Mouse (Mus musculus): ENCODE data around the gene Hap1.
"Not testable (repeated sequence)": the region's sequence is repeated elsewhere in the genome, so short reads cannot be mapped to it uniquely, and the experiment has no call there.

The Hap1 gene

DNA sequence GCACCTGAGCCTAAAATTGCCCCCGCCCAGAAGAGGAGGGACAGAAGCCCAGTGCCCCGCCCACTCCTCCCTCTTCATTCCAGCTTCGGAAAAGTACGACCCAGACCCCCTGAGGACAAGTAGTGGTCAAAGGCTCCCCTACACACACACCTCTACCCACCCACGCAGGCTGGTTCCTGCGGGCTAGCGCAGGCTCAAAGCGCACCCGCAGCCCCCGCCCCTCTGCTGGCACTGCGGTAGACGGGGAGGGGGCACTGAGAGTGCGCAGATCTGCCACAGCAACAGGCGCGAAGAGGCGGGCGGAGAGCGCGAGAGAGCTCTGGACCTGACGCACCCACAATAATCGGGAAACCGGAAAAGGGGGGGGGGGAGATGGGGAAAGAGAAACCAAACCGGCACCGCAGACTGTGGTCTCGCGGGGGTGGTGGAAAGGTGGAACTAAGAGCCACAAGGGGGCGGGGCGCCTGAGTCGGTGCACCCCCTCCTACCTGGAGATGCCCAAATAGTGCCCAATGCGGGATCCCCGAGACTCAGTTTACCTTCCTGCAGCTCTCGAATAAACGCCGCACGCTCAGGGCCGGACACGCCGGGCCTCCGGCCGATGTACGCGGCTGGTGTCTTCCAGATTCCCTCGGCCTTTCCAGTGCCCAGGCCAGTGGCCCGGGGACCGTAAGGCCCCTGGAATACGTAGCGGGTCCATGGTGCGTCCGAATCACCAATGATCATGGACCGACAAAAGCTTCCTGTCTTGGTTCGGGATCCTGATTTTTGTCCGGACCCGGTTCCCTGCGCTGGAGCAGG is 577 bp downstream of the Hap1 start:
- peak; percentile 60 to 62 for DNase-seq

DNA sequence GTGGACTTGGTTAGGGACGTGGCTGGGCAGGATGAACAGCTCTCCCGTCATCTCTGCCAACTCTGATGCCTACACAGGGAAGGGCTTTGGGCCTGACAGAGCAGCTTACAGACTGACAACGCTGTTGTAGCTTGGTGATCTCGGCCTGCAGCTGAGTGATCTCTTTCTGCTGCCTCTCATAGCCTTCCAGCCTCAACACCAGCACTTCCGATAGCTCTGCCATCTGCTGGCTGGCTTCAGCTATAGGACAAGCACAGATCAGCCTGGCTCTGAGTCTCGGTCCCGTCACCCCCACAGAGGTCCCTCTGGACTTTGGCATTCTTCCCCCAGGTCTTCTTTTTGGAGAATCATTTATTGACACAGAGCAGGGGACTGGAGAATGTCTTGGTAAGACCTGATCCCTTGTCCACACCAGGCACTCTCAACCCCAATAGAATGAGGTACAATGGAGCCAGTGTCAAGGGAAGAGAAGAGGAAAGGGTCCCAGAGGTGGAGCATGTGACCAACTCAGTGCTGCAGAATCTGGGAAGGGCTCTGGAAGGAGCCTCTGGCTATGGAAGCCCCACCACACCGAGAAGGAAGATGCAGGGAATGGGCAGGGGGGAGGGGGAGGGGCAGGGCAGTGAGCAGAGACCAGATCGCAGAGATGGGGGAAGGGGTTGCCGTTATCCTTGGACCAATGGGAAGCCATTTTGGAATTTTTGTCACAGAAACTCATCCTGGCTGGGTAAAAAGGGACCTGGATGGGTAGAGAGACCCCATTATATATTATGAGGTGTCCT is 3.7 kb downstream of the Hap1 start:
- peak in 1 of 2 experiments; percentile 3 for DNase-seq

GRCm38 (mm10) chr11:100344269-100344668 is 11.7 kb downstream of the Hap1 start:
- no peak for DNase-seq

GRCm38 (mm10) chr11:100335731-100336130 is 20.2 kb downstream of the Hap1 start:
- DNase-seq, result no peak

GRCm38 (mm10) chr11:100333944-100334457 is 21.9 kb downstream of the Hap1 start, which contains the start of gene Gast:
Gene Gast, plus strand, starts transcription at chr11:100334407.
- peak in 1 of 2 experiments; percentile 1 for DNase-seq

DNA sequence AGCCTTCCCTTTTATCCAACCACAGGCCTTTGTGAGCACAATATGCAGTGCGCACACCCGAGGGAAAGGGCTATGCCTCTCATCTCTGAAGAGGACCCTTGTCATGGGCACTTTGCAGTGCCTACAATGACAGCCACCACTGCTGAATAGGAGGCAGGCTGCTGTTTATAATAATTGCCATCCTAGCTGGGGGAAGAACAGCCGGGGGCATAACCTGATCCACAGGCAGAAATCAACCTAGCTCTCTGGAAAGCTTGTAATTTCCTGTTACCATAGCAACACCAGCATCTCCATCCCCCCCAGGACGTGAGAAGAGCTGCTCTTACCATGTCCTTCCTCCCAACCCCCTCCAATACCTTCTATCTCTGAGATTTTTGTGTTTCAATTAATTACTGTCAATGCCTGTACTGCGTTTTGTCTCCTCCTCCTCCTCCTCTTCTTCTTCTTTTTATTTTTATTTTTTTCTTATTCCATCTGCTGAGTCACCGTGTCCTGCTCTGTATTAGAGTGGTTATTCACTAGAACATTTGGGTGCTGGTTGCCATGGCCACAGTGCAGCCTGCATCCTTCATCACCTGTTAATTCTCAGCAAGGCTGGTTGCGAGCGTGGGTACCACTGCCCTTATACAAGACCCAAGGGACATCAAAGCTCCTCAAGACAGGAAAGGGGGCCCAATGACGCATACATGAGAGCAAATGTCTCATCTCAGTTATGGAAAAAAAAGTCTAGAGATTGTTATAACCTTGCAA is 23.0 kb downstream of the Hap1 start:
- no peak for DNase-seq

- DNase-seq, result not testable (repeated sequence)
Measured at GRCm38 (mm10) chr11:100330816-100331375, 25.0 kb downstream of the Hap1 start.

DNA sequence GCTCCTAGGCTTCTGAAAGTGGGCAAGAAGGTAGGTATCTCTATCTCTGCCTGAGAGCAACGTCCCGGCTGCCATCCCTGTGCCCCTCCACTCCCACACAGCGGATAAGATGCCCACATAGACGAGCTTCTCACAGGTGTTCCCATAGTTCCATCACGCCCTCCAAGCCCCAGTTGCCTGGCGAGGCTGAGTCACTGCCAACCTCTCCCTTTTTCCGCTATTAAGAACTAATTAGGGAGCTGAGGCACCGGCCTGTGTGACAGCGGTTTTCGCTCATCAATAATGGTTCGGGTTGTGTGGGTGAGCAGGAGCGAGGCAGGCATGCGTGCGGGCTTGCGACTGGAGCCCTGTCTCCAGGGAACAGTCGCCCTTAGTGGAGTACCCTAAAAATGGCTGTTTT is 25.7 kb downstream of the Hap1 start:
- DNase-seq, result no peak

DNA sequence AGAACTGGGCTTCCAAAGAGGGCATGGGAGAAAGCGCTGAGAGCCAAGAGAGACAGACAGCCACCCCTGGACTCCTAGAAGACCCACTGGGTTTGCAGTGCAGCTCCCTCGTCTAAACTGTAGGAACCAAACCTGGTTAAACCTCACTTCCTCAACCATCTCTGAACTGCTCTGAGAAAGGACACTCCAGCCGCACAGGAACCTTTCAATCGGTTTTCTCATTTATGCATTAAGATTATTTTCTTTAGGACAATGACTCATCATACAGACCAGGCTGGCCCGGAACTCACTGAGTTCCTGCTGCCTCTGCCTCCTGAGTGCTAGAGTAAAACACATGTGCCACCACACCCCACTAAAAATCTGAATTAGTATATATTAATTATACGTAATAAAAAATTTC is 28.2 kb downstream of the Hap1 start:
- no peak for DNase-seq

GRCm38 (mm10) chr11:100327316-100327715 is 28.6 kb downstream of the Hap1 start:
- DNase-seq, result no peak

DNA sequence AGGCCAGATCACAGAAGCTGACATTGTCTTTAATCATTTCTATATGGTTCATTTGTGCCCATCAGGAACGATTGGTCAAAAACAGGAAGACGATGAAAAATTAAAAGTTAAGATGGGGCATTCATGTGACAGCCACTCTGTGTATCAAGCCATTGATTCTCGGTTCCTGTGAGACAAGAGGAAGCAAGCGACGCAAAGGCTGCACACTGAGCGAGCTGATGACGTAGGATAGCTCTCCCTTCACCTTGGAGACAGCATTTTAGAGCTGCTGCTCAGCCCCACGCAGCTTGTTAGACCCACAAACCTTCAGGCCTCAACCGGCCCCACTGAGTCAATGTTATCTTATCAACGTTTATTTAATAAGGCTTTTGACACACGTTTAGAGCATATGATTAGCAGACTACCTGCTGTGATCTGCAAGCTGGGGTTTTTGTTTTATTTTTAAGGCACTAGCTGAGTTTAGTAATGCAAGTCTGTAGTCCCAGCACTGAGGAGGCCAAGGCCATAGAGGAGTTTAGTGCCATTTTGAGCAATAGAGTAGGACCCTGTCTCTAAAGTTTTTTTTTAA is 30.8 kb downstream of the Hap1 start:
- no peak for DNase-seq

GRCm38 (mm10) chr11:100323578-100323977 is 32.4 kb downstream of the Hap1 start:
- peak in 1 of 2 experiments; percentile 60 for DNase-seq

DNA sequence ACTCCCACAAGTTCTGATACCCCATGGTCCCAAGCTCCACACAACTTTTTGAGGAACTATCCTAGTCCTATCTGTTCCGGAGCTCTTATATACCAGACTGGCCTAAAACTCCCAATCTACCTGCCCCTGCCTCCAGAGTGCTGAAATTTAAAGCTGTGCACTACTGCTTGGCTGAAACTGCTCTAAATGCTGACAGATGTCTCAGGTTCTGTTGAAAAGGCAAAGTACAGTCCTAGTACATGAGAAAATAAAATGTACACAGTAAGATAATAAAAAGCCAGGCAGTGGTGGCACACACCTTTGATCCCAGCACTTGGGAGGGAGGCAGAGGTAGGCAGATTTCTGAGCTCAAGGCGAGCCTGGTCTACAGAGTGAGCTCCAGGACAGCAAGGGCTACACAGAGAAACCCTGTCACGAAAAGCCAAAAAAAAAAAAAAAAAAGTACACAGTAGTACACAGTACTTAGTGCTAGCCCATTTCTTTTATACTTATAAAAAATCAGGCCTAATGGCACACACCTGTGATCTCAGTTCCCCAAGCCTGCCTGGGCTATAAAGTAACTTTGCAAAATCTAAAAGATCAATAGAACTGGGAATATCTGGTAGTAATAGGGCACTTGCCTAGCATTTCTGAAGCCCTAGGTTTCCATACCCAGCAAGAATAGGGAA is 33.2 kb downstream of the Hap1 start:
- no peak for DNase-seq

- DNase-seq, result peak in 1 of 2 experiments; percentile 17
Measured at GRCm38 (mm10) chr11:100321479-100322305, 34.2 kb downstream of the Hap1 start.

DNA sequence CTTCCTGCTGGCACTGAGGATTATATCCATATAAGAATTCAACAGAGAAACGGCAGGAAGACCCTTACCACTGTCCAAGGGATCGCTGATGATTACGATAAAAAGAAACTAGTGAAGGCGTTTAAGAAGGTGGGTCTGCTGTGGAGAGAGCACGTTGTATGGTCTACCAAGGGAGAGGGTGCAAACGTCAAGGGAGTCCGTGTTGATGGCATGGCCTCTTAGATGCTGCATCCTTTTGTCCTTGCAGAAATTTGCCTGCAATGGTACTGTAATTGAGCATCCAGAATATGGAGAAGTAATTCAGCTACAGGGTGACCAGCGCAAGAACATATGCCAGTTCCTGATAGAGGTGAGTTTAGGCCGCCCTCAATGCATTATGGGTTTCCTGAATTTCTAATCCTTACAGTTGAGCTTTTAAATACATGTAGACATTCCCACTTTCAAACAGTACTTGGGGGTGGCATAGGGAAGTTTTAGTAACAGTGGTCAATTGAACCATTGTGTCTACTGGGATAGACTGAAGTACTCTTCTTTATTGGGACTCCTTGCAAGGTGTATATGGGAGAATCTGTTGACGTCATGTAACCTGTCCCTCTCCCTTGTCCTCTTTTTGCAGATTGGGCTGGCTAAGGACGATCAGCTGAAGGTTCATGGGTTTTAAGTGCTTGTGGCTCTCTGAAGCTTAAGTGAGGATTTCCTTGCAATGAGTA is 35.1 kb downstream of the Hap1 start:
- DNase-seq, result not testable (repeated sequence)

DNA sequence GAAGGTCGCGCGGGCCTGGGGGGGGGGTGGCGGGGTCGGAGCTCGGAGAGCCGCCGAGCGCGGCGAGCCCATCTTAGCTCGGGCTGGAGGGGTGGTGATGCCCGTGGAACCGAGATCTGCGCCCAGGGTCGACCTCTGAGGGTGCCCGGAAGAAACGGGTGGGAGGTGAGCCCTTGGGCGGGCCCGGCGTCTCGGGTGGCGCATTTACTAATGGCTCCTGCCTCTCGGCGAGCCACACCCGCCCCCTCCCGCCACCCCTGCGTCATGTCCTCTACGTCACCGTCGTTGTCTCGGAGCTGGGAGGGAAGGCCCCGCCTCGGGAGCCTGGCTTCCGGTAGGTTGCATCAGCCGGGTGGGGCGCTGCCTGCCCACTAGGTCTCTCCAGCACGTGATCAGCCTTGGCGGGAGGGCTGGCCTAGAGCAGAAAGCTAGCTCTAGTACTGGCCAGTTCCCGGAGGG is 35.7 kb downstream of the Hap1 start:
- DNase-seq, result peak; percentile 97 to 99

DNA sequence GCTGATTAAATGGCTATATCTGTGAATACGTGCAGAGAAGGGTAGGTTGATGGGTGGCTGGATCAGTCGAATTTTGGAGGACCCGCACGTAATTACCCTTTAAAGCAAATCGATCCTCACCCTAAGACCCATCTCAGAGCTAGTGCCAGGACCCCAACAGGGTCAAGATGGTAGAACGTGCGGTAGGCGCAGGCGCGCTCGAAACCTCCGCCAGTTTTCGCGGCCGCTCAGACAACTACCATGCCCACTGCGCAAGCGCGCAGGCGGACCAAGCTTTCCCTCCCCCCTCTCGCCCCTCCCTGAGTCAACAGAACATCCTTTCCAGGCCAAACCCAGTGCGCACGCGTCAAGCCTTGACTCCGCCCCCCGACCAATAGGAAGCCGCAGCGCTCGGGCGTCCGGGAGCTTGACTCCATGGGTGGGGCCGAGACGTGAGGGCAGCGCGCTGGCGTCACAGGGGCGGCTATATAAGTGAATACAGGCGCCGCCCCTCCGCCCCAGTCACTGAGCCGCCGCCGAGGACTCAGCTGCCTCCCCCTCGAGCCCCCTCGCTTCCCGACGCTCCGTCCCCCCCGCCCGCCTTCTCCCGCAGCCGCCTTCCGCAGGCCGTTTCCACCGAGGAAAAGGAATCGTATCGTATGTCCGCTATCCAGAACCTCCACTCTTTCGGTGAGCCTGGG is 36.3 kb downstream of the Hap1 start, which contains the start of gene Eif1:
Gene Eif1 (plus strand): TSS at position 394 of the 680 bp plus-strand sequence.
- peak; percentile 100 for DNase-seq

- DNase-seq, result no peak
Measured at GRCm38 (mm10) chr11:100318529-100319451, 37.1 kb downstream of the Hap1 start.
